Mouse (Mus musculus) kidney, adult 9 months (tissue): ENCODE results near the gene BC034090.
"Not testable (repeated sequence)": the region's sequence is repeated elsewhere in the genome, so short reads cannot be mapped to it uniquely, and the experiment has no call there.

ENCODE experiments used
- DNase-seq: peaks from one replicate; pipeline ENCODE4 v3.0.0; 2022

Gene BC034090

DNA sequence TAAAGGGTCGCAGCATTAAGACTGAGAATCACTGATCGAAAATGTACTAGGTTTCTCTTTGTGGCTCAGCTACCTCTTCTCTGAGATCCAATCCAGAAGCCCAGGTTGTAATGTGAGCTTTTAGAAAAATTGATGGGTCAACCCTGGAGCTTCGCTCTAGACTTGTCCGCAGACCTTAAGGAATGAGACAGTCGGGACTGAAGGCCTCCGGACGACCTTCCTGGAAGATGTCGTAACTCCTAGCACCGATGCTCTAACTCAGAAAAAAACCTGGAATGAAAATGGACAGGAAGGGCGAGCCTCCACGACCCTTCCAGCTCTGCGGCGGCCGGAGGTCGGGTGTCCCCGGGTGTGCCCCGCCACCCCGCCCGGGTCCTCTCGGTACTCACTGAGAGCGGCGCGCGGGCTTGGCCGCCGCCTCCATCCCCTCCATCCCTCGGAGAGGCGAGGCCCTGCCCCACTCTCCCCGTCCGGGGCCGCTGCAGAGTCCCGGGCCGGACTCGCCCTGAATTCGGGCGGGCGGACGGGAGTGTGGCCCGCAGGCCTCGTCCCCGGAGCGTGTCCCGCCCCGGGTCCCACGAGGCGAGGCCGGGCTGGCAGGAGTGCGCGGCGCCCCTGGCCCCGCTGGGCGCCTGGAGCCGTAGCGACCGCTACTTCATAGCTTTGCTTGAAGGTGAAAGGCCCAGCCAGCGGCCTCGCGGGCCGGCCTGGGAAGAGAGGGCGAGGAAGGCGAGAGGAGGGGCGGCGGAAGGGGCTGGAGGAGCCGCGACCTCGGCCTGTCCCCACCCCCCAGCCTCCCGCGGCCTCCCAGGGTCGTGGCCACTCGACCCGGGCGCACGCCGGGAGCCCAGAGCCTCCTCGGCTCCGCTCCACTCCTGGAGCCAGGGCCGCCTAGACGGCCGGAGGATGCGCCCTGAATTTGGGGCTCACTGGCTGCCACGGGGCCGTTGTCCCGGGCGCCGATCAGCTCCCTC, at the start of gene BC034090:
Gene BC034090, minus strand, starts transcription at position 648 of the 974 bp plus-strand sequence.
- peak; percentile 79 for DNase-seq

DNA sequence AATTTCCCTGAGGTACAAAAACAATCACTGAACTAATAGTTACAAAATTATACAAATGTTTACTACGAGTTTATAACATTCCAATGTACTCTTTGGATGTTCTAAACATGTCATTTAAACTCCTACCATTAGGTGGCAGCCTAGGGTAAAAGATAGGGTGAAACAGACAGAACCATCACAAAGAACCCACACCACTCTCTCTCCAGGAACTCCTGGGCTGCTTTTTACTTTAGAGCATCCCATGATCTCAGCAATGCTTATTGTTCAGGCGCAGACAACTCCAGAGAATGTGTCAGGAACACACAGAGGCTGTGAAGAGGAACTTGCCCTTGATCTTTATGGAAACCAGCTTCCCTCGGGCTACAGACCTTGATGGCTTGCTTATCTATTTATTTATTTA, 49.2 kb upstream of the BC034090 start:
- DNase-seq: peak; percentile 83

DNA sequence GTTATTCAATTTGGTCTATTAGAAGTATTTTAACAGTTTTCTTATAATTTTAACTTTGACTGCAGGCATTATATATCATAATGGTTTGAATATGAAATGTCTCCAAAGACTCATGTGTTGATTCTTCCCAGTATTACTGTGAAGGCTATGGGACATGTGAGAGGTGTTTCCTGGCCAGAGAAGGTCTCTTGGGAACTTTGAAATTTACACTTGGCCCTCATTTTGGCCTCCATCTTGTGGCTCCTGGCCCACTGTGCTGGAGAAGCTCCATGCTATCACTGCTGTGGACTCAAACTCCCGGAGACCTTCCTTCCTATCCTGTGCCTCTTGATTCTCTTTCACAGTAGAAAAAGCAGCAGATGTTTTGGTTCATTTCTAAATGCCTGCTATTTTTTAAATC, 45.2 kb upstream of the BC034090 start:
- no peak for DNase-seq

DNA sequence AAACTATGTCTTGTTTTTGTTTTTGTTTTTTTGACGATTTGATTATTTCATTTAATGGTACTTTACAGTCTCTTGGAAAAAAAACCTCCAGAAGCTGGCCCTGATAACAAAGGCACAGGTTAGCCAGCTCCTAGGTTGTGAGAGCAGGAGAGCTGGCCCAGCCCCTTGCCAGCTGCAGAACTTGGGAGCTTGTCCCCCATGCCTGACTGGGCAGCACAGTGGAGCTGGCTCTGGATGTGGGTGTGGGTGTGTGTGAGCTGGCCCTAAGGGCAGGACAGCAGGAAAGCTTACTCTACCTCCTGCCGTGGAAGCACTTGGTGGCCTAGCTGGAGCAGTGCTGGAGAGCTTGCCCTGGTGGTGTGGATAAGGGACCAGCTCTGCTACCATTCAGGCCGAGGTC, 43.8 kb upstream of the BC034090 start:
- DNase-seq: no peak

DNA sequence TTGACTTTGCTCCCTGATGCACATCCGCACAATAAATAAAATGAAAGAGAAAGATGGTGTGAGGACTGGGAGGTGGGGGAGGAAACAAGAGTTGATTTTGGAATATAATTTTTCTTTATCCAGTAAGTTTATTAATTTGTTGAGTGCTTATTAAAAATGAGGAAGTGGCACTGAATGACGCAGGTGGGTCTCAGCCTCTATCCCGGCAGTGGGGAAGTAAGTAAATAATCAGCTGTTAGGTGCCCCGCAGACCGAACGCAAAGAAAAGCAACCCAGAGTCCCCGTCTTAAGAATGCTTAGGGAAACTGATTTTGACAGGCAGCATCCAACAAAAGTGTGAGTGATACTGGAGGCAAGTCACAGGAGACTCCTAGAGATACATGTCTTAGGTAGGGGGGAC, 39.6 kb upstream of the BC034090 start:
- DNase-seq: no peak

DNA sequence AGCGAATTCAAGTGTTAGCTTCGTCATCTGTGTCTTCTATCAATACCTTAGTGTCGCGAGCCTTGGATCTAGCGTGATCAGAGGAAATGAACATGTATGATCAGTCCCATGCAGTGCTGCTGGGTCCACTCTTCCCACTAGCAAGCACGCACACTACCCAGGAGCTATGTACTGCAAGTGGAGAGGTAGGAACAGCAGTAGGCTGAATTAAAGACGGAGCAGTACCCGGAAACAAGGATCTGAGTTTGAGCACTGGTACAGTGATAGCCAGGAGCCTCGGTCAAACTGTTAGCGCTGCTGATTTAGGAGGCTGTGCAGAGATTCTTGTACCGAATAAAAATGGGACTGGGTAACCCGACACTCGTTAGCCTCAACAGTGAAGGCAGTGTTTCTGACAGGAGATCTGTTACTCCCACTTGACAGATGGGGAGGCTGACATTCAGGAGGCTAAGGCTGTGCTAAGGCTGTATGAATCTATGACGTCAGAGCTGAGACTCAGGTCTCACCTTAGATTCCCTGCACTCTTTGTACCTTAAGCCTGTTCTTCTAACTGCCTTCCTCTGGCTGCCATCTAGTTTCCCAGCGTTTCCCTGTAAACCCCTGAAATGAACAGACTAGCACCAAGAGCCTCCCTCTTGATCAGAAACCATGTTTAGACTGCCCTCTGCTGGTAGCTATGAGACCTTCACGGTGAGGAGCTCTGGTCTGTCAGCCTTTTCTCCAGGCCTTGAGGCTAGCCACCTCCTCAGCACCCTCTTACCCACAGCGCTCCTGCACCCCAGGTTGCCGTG, 37.0 kb upstream of the BC034090 start:
- peak; percentile 90 for DNase-seq

DNA sequence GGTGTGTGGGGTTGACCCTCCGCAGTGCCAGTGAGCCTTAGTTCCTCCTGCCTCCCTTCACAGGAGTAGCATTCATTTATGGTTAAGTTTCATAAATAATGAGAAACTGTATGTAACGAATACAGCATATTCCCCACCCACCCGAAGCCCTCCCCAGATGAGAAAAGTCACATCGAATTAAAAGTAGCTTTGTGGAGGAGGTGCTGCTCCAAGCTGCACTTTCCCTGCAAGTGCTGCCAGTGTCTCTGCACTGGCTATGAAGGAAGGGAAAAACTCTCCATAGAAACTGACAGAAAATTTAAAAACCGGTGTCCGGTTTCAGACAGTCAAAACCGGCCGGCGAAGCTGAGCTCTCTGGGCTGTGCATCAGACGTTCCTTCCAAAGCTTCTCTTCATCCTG, 36.1 kb upstream of the BC034090 start:
- DNase-seq: no peak

DNA sequence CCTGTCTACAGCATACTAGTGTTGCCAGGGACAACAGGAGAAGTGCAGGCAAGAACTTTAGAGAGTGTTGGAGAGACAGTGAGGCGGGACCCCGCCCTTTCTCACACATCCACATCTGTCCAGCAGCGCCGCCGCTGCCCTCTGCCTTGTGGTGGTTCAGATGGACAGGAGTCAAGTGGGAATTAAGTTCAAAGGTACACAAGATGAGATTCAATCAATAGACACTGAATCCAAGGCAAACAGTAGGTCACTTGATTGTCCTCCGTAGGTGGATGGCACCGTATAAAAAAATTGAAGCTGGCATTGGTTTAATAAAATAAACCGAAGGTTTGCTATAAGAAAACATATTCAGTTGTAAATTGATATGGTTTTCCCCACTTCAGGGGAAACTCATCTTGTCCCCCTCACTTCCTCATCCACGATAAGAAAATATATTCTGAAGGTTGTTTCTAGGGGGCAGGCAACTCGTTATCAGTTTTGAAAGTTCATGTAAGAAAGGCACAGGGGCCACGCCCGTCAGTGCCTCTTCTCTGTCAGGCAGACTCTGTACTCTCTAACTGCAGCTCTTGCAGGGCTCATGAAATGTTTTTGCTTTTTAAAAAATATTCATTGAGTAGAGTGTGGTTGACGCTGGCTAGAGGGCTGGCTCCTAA, 32.3 kb upstream of the BC034090 start:
- DNase-seq: no peak

DNA sequence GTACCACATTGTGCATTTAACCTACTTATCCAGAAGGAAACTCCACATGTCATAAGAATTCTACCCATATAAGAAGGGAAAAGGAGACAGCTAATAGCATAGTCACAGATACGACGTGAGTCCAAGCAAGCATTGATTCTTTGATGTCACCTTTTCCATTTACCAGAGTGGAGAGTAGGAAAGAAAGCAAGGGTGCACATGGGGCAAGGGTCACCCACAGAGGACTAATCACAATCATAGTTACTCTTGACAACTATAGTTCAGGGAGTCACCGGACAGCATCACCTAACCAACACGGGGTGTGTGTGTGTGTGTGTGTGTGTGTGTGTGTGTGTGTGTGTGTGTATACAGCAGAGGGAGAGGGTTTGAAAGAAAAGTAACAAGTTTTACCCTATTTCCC, 31.5 kb upstream of the BC034090 start:
- DNase-seq: no peak

DNA sequence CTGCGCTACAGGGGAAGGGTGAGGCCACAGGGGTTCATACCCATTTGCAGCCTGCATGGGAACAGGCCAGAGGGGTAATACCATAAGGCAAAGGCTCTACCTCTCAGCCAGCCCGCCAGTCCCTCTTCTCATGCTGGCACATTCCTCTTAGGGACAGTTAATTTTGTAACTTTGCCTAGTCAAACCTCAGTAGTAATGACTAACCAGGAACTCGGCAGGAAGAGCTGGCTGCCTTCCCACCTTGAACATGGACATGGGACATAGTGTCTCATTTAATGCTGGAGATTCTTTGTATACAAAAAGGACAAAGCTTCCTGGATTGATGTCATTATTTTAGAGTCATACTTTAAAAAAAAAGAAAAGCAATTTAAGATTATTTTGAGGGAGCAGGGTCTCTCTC, 30.7 kb upstream of the BC034090 start:
- peak; percentile 95 for DNase-seq

DNA sequence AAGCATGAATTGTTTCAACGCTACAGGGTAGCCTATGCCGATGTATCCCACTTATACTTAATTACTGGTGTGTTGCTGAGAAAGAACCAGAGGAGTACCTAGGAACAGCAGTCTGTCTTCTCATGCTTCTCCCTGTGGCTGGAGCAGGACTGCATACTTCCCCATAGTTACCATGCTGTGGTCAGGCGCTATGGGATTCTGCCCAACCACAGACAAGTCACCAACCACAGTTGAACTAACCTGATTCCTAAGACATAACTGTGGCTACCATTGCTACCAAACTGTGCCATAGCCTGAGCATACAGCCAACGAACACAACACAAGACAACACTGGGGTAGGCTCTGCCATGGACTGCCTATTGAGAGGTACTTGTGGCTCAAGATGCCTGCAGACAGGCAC, 28.7 kb upstream of the BC034090 start:
- DNase-seq: no peak

DNA sequence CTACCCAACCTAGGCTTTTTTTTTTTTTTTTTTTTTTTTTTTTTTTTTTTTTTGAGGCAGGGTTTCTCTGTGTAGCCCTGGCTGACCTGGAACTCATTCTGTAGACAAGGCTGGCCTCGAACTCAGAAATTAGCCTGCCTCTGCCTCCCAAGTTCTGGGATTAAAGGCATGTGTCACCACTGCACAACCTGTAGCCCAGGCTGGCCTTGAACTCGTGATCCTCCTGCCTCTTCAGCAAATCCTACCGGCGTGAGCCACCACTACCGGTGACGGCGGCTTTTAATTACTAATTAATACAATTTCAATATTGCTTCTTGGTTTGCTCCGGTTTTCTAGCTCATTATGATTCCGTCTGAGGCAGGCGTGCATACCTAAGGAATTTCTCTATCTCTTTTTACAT, 18.3 kb upstream of the BC034090 start:
- not testable (repeated sequence) for DNase-seq

DNA sequence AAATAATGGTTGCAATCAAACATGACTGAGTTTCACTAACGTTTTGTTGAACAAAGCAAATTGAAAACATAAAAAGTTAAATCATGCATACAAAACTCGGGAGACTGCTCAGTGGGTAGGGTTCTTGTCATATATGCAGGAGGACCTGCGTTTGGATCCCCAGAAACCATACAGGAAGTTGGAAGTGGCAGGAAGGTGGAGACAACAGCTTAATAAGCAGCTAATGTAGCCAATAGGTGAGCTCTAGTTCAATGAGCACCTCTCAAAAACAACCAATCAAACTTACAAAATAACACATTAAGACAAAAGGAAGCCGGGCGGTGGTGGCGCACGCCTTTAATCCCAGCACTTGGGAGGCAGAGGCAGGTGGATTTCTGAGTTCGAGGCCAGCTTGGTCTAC, 10.1 kb upstream of the BC034090 start:
- no peak for DNase-seq

DNA sequence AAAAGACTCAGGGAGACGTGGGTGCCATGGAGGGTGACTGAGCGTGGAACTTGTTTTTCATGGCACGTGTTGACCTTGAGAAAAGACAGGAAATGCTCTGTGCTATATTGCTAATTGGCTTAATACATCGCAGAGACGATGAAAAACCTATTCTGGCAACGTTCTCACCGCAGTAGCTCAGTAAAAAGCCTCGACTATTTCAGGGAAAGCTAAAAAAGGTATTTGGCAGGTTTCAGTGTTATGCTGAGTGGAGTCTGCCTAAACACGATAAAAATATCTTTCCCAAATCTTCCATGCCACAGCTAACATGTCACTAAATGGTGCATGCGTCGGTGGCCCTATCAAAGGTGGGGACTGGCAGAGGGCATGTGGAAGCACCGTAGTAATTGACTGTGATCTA, 8.9 kb upstream of the BC034090 start:
- no peak for DNase-seq

DNA sequence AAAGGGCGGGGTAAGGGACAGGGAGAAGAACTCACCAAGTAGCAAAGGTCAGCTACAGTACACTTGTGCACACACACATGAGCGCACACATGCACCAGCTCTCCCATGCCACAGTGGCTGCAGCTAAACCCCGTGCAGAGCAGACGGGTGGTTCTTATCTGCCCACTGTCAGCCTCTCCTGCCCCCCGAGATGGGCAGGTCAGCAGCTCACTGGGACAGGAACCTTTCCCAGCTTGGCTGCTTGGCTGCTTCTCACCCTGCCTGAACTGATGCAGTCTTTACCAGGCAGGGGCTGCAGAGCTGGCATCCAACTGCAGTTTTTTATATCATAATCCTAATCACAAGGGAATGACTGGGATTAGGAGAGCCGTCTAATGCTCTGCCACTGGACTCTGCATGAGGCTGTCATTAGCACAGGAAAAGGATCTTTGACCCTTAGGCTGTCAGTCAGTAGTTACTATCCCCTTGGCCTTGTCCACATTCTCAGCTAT, 8.4 kb upstream of the BC034090 start:
- DNase-seq: peak; percentile 75

DNA sequence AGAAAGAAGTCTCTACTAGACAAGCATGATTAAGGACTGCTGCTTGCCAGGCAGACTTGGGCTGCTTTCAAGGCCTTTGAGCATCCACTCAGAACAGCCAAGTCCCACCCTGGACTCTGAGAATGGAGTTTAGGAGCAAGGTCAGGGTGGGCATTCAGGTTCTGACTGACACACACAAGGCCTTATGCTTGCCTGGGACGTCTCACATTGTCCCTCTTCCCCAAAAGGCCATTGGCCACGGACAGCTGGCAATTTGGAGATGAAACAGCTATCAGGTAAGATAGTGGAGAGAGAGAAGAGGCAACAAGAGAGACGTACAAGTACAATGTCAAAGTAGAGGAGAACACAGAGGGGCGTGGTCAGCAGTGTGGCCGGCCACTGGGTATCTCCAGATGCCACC, 7.4 kb upstream of the BC034090 start:
- DNase-seq: no peak

DNA sequence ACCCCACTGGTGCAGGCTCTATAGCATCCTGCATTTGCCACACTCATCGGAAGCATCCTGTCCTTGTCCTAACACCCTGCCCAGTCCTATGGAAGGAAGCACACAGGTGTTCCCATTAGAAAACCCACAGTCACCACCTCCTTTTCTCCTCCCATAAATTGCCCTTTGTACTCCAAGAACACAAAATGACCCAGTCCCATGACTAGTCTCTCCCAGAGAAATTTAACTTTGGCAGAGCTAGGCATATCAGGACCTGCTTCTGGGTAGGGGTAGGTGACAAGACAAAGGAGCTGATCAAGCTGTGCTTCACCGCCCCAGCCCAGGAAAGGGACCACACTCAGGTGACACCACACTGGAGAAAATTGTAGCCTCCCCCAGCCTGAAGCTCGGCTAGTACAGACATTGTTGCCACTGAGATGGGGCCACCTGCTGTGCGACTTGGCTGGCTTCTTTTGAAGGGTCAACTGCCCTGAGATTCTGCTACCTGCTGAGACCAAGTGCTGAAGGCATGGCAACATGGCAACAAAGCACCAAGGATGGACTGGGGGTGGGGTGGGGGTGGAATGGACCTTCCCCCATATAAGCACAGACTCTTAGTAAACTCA, 6.4 kb upstream of the BC034090 start:
- peak; percentile 88 for DNase-seq

DNA sequence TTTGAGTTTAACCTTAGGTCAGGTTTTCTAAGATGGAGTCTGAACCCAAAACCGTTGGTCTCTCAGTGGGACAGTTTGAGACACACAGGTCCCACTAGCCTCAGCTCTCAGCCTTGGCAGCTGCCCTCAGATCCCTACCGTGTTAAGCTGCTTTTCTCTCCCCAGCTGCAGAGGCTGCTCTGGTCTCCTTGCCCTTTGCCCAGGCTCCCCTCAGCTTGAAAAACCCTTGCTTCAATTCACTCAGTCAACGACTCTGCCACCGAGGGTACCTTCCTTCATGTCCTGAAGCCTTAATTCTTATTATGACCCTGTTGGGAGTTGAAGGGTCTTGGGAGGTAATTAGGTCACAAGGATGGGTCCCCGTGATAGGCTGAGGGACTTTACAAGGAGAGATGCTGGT, 5.7 kb upstream of the BC034090 start:
- peak; percentile 76 for DNase-seq

DNA sequence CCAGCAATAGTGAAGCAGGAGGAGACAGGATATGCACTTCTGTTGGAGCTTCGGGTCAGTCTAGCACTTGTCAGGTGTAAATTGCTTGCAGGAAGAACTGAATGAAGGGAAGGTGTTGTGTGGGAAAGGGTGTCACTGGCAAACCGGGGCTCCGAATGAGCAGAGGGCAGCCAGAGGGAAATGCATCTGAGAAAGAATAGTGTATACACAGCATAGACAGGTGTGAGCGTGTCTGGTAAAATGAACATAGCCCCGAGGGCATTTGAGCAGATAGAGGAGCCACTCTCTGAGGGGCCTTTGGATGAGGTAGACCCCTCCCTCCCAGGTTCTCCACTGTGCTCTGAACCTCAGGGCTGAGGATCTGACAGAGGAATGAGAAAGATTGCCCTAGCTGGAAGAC, 3.8 kb upstream of the BC034090 start:
- DNase-seq: no peak

DNA sequence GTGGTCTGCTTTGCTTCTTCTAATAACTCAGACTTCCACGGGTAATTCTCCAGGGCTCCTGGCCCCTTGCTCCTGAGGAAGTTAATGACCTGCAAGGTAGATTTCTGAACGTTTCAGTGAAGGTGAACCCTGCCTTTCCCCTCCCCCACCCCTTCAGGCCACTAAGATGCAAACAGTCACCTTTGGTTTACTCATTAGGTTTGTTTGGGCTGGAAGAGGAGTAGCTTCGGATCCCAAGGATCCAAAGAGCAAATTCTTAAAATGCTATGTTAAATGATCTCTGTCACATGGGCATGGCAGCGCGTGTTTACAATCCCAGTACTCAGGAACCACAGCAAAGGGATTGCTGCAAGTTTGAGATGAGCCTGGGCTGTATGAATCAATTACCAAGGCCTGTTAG, 3.2 kb upstream of the BC034090 start:
- peak; percentile 87 for DNase-seq

DNA sequence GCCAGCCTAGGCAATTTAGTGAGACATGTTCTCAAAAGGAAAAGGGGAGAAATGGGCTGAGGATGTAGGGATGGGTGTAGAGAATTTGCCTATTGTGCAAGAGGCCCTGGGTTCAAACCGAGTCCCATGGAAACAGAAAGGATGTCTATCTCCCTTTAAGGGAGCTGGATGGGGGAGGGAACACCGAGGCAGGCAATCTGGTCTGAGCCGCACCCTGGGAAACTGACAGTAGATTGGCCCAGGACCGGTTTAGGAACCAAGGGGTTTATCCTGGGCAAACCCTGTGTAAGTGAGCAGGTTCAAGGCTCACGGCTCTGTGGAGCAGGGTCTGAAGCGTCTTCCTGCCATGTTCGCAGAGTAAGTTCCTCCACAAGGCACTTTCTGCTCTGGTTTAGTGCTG, 1.3 kb upstream of the BC034090 start:
- peak; percentile 65 for DNase-seq

DNA sequence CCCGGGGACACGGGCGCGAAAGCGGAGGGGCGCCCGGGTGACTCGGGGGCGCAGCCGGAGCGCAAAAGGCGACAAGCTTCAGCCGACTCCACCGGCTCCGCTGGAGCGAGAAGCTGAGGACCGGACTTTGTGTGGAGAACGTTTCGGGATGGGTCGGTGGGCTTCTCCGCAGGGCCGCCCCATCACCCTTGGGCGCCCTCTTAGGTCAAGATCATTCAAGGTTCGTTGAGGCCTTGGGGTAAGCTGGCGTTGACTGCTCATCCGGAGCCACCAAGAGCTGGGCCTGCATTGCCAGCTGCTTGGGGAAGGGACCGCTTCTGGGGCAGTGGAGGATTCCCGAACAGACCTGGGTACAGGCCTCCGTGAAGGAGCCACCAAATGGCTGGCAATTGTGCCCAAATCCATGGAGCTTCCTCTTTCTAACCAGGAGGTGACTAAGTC, 547 bp upstream of the BC034090 start:
- DNase-seq: peak; percentile 60

DNA sequence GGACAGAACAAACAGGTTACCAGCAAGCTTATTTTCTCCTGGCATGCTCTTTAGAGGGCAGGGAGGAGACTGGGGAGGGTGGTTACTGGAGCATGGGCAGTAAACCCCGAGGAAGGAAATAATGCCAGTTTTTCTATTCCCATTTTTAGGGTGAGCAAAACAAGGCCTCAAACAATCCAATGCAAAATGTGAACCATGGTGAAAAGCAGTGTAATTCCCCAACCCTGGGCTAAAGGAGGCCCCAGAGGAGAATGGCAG, 1.8 kb downstream of the BC034090 start:
- DNase-seq: no peak
